Mouse (Mus musculus): ENCODE results near the gene Igflr1. TPM values are rescaled to one million over a fixed set of nuclear protein-coding genes. Genes with fewer than 3 reads are reported as not detected.

Gene Igflr1
- polyA plus RNA-seq, 1 experiment from 2014 or later = 2.8 TPM

DNA sequence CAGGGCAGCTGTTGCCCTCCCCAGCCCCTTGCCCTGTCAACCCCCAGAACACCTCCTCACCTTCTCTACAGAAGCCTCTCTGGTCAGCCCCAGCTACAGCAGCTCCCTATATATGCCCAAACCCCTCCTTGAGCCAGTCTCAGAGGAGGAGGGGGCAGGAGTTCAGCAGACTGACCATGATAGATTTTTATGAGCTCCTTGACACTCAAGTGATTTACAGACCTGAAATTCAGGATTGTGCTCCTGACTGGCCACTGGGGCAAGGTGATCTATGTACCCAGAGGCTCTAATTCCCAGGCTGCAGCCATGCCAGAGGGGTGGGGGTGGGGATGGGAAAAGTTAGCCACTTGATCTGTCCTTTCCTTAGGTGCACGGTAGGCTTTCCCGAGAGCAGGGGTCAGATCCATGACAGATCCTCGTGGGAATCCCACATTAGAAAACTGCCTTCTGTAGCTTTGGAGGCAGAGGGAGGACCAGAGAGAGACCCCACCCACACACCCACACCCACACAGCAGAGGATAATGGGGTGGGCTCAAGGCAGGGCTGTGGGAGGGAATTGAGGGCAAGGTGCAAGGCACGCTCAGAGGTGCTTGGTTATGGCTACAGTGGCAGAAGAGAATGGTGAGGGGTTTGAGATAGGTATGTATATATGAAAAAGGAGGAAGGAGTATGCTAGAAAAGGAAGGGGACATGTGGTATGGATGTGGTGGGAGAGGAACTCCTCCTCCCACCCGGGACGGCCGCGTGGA, 47.6 kb downstream of the Igflr1 start, which contains the start of gene Upk1a:
TSS of gene Upk1a (minus strand) at position 194 of the 749 bp plus-strand sequence.
- no peak within 1 kb of the TSS for H3K27ac ChIP-seq (ENCODE audit: low read depth, low read length)
- H3K9me3 ChIP-seq (ENCODE audit: control insufficient read depth, low read length) = no peaks in the 10 kb centered on the region
- peaks cover 15% of the 10 kb centered on the region for H3K36me3 ChIP-seq (ENCODE audit: control insufficient read depth, insufficient read depth, low read length)
- no peak for ATAC-seq (ENCODE audit: low read depth)
- no peak within 1 kb of the TSS for H3K4me3 ChIP-seq (ENCODE audit: low read depth, low read length)
- WGBS = 68% methylated on average over 8 of the region's 8 CpGs
- H3K4me2 ChIP-seq (ENCODE audit: low read depth, low read length) = no peak within 1 kb of the TSS
- H3K27me3 ChIP-seq (ENCODE audit: control insufficient read depth, insufficient read depth, low read length) = no peaks in the 10 kb centered on the region
- H3K4me1 ChIP-seq (ENCODE audit: control insufficient read depth, insufficient read depth, low read length) = no peaks in the 10 kb centered on the region
- no peak within 1 kb of the TSS for H3K9ac ChIP-seq (replicated peaks; ENCODE audit: low read depth, low read length)

- no peaks in the 10 kb centered on the region for H3K4me1 ChIP-seq (ENCODE audit: control insufficient read depth, insufficient read depth, low read length)
- H3K4me3 ChIP-seq (ENCODE audit: low read depth, low read length) = no peak overlapping the region
- no peaks in the 10 kb centered on the region for H3K9me3 ChIP-seq (ENCODE audit: control insufficient read depth, low read length)
- no peak for ATAC-seq (ENCODE audit: low read depth)
- WGBS = 23% methylated on average over 14 of the region's 14 CpGs
- no peaks in the 10 kb centered on the region for H3K27me3 ChIP-seq (ENCODE audit: control insufficient read depth, insufficient read depth, low read length)
- H3K27ac ChIP-seq (ENCODE audit: low read depth, low read length) = no peak overlapping the region
- H3K36me3 ChIP-seq (ENCODE audit: control insufficient read depth, insufficient read depth, low read length) = peaks cover 19% of the 10 kb centered on the region
- no peak overlapping the region for H3K9ac ChIP-seq (replicated peaks; ENCODE audit: low read depth, low read length)
- no peak overlapping the region for H3K4me2 ChIP-seq (ENCODE audit: low read depth, low read length)
Observed at GRCm38 (mm10) chr7:30613529-30614112, 48.4 kb downstream of the Igflr1 start.

DNA sequence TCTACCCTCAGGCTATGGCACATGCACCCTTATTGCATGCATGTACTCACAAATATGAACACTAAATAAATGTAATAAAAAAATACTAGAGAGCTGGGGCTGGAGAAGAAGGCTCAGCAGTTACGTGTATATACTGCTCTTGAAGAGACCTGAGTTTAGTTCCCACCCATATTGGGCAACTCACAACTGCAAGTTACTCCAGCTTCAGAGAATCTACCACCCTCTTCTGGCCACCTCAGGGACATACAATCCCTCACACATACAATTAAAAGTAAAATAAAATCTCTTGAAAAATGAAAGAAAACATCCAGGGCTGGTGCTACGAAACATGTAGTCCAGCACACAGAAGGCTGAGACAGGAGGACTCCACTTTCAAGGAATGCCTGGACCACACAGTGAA, 49.2 kb downstream of the Igflr1 start:
- ATAC-seq (ENCODE audit: low read depth) = no peak
- 89% methylated on average over 2 of the region's 2 CpGs for WGBS
- no peak overlapping the region for H3K4me3 ChIP-seq (ENCODE audit: low read depth, low read length)
- no peak overlapping the region for H3K4me2 ChIP-seq (ENCODE audit: low read depth, low read length)
- H3K27me3 ChIP-seq (ENCODE audit: control insufficient read depth, insufficient read depth, low read length) = no peaks in the 10 kb centered on the region
- H3K9ac ChIP-seq (replicated peaks; ENCODE audit: low read depth, low read length) = no peak overlapping the region
- no peaks in the 10 kb centered on the region for H3K9me3 ChIP-seq (ENCODE audit: control insufficient read depth, low read length)
- H3K4me1 ChIP-seq (ENCODE audit: control insufficient read depth, insufficient read depth, low read length) = no peaks in the 10 kb centered on the region
- H3K36me3 ChIP-seq (ENCODE audit: control insufficient read depth, insufficient read depth, low read length) = peaks cover 22% of the 10 kb centered on the region
- no peak overlapping the region for H3K27ac ChIP-seq (ENCODE audit: low read depth, low read length)

- no peaks in the 10 kb centered on the region for H3K4me1 ChIP-seq (ENCODE audit: control insufficient read depth, insufficient read depth, low read length)
- ATAC-seq (ENCODE audit: low read depth) = no peak
- no peak overlapping the region for H3K4me3 ChIP-seq (ENCODE audit: low read depth, low read length)
- 56% methylated on average over 5 of the region's 5 CpGs for WGBS
- no peaks in the 10 kb centered on the region for H3K9me3 ChIP-seq (ENCODE audit: control insufficient read depth, low read length)
- H3K27ac ChIP-seq (ENCODE audit: low read depth, low read length) = no peak overlapping the region
- H3K27me3 ChIP-seq (ENCODE audit: control insufficient read depth, insufficient read depth, low read length) = no peaks in the 10 kb centered on the region
- peaks cover 22% of the 10 kb centered on the region for H3K36me3 ChIP-seq (ENCODE audit: control insufficient read depth, insufficient read depth, low read length)
- no peak overlapping the region for H3K9ac ChIP-seq (replicated peaks; ENCODE audit: low read depth, low read length)
- no peak overlapping the region for H3K4me2 ChIP-seq (ENCODE audit: low read depth, low read length)
Observed at GRCm38 (mm10) chr7:30615049-30615760, 50.0 kb downstream of the Igflr1 start.

Small RNAs within 50 kb of the gene (microRNA-seq; reads per million reads assigned to microRNA genes)
- not detected for gene Gm38670
- gene Mir3569 = not detected

Other genes starting within 250 kb of the Igflr1 start
- not detected in 2 replicates for gene E130208F15Rik, start 243.7 kb upstream of the Igflr1 start, polyA plus RNA-seq (2014; fragmentation: Nextera tagmentation; extraction: Ambion mirVana)
- 16.3 and 20.1 TPM in 2 replicates for gene Sdhaf1, start 241.5 kb upstream of the Igflr1 start, polyA plus RNA-seq (2014; fragmentation: Nextera tagmentation; extraction: Ambion mirVana)
- gene Lrfn3, start 202.7 kb upstream of the Igflr1 start, polyA plus RNA-seq (2014; fragmentation: Nextera tagmentation; extraction: Ambion mirVana) = 12.2 and 14.1 TPM in 2 replicates
- 23.3 and 39.9 TPM in 2 replicates for gene Tyrobp, start 151.7 kb upstream of the Igflr1 start, polyA plus RNA-seq (2014; fragmentation: Nextera tagmentation; extraction: Ambion mirVana)
- 1.1 TPM in 1 of 2 replicates, not detected in the other for gene Hcst, start 145.6 kb upstream of the Igflr1 start, polyA plus RNA-seq (2014; fragmentation: Nextera tagmentation; extraction: Ambion mirVana)
- gene Nfkbid, start 143.7 kb upstream of the Igflr1 start, polyA plus RNA-seq (2014; fragmentation: Nextera tagmentation; extraction: Ambion mirVana) = 2.5 and 3.1 TPM in 2 replicates
- gene Aplp1, start 119.9 kb upstream of the Igflr1 start, polyA plus RNA-seq (2014; fragmentation: Nextera tagmentation; extraction: Ambion mirVana) = 641 and 675 TPM in 2 replicates
- 0.27 and 0.89 TPM in 2 replicates for gene Kirrel2, start 107.7 kb upstream of the Igflr1 start, polyA plus RNA-seq (2014; fragmentation: Nextera tagmentation; extraction: Ambion mirVana)
- 0.30 TPM in 1 of 2 replicates, not detected in the other for gene Nphs1, start 107.1 kb upstream of the Igflr1 start, polyA plus RNA-seq (2014; fragmentation: Nextera tagmentation; extraction: Ambion mirVana)
- not detected in 2 replicates for gene Prodh2, start 71.8 kb upstream of the Igflr1 start, polyA plus RNA-seq (2014; fragmentation: Nextera tagmentation; extraction: Ambion mirVana)
- 110 and 111 TPM in 2 replicates for gene Arhgap33, start 30.4 kb upstream of the Igflr1 start, polyA plus RNA-seq (2014; fragmentation: Nextera tagmentation; extraction: Ambion mirVana)
- gene Hspb6, start 13.2 kb upstream of the Igflr1 start, polyA plus RNA-seq (2014; fragmentation: Nextera tagmentation; extraction: Ambion mirVana) = 7.0 and 8.4 TPM in 2 replicates
- 9.3 and 11.1 TPM in 2 replicates for gene Proser3, start 13.1 kb upstream of the Igflr1 start, polyA plus RNA-seq (2014; fragmentation: Nextera tagmentation; extraction: Ambion mirVana)
- gene Lin37, start 5.6 kb upstream of the Igflr1 start, polyA plus RNA-seq (2014; fragmentation: Nextera tagmentation; extraction: Ambion mirVana) = 55.4 and 57.4 TPM in 2 replicates
- gene U2af1l4, start 2.1 kb upstream of the Igflr1 start, polyA plus RNA-seq (2014; fragmentation: Nextera tagmentation; extraction: Ambion mirVana) = 99.4 and 99.6 TPM in 2 replicates
- gene Gm49396, start 2.1 kb upstream of the Igflr1 start, polyA plus RNA-seq (2014; fragmentation: Nextera tagmentation; extraction: Ambion mirVana) = 8.1 and 9.4 TPM in 2 replicates
- 111 and 126 TPM in 2 replicates for gene Psenen, start 1.8 kb upstream of the Igflr1 start, polyA plus RNA-seq (2014; fragmentation: Nextera tagmentation; extraction: Ambion mirVana)
- 13.6 and 14.6 TPM in 2 replicates for gene Kmt2b, start 23.3 kb downstream of the Igflr1 start, polyA plus RNA-seq (2014; fragmentation: Nextera tagmentation; extraction: Ambion mirVana)
- gene Zbtb32, start 33.5 kb downstream of the Igflr1 start, polyA plus RNA-seq (2014; fragmentation: Nextera tagmentation; extraction: Ambion mirVana) = 0.30 and 0.35 TPM in 2 replicates
- 0.43 and 0.62 TPM in 2 replicates for gene Upk1a, start 47.4 kb downstream of the Igflr1 start, polyA plus RNA-seq (2014; fragmentation: Nextera tagmentation; extraction: Ambion mirVana)
- 1,118 and 1,342 TPM in 2 replicates for gene Cox6b1, start 60.7 kb downstream of the Igflr1 start, polyA plus RNA-seq (2014; fragmentation: Nextera tagmentation; extraction: Ambion mirVana)
- gene Etv2, start 70.4 kb downstream of the Igflr1 start, polyA plus RNA-seq (2014; fragmentation: Nextera tagmentation; extraction: Ambion mirVana) = not detected in 2 replicates
- 98.3 and 110 TPM in 2 replicates for gene Rbm42, start 84.9 kb downstream of the Igflr1 start, polyA plus RNA-seq (2014; fragmentation: Nextera tagmentation; extraction: Ambion mirVana)
- gene Haus5, start 99.6 kb downstream of the Igflr1 start, polyA plus RNA-seq (2014; fragmentation: Nextera tagmentation; extraction: Ambion mirVana) = 22.4 and 23.9 TPM in 2 replicates
- not detected in 2 replicates for gene Pmis2, start 106.2 kb downstream of the Igflr1 start, polyA plus RNA-seq (2014; fragmentation: Nextera tagmentation; extraction: Ambion mirVana)
- not detected in 2 replicates for gene 2200002J24Rik, start 133.5 kb downstream of the Igflr1 start, polyA plus RNA-seq (2014; fragmentation: Nextera tagmentation; extraction: Ambion mirVana)
- 1.9 and 2.9 TPM in 2 replicates for gene Atp4a, start 146.8 kb downstream of the Igflr1 start, polyA plus RNA-seq (2014; fragmentation: Nextera tagmentation; extraction: Ambion mirVana)
- gene Tmem147, start 164.1 kb downstream of the Igflr1 start, polyA plus RNA-seq (2014; fragmentation: Nextera tagmentation; extraction: Ambion mirVana) = 286 and 323 TPM in 2 replicates
- gene Gapdhs, start 178.3 kb downstream of the Igflr1 start, polyA plus RNA-seq (2014; fragmentation: Nextera tagmentation; extraction: Ambion mirVana) = 0.90 and 1.2 TPM in 2 replicates
- 1.7 and 2.0 TPM in 2 replicates for gene Sbsn, start 186.0 kb downstream of the Igflr1 start, polyA plus RNA-seq (2014; fragmentation: Nextera tagmentation; extraction: Ambion mirVana)
- gene Dmkn, start 198.3 kb downstream of the Igflr1 start, polyA plus RNA-seq (2014; fragmentation: Nextera tagmentation; extraction: Ambion mirVana) = 0.73 and 2.3 TPM in 2 replicates
- gene Krtdap, start 222.5 kb downstream of the Igflr1 start, polyA plus RNA-seq (2014; fragmentation: Nextera tagmentation; extraction: Ambion mirVana) = 0.88 TPM in 1 of 2 replicates, not detected in the other